Mouse (Mus musculus) neural tube, embryonic 12.5 days (tissue): Measurements from ENCODE around the gene Tmod3. TPM values are rescaled to one million over a fixed set of nuclear protein-coding genes. Genes with fewer than 3 reads are reported as not detected.

Experiments
- ATAC-seq: fragments of 200-750 bp; cut with Nextera tagmentation; 2 replicates; pipeline ENCODE4 v1.8.0; 2017; ENCODE audit warnings: low read depth, mild to moderate bottlenecking, moderate TSS enrichment, moderate library complexity; ENCODE audit not compliant: low FRiP score
- H3K27ac ChIP-seq: fragments of 300-500 bp; sonication (generic); 2 replicates; pipeline ENCODE4 v1.5.1; 2016
- H3K27me3 ChIP-seq: fragments of 300-500 bp; sonication (generic); replicated peaks from 2 replicates; pipeline ENCODE4 v1.6.1; 2016; ENCODE audit warnings: mild to moderate bottlenecking
- H3K36me3 ChIP-seq: fragments of 300-500 bp; sonication (generic); 2 replicates; pipeline ENCODE4 v1.6.1; 2016; ENCODE audit warnings: mild to moderate bottlenecking
- H3K4me1 ChIP-seq: fragments of 300-500 bp; sonication (generic); 2 replicates; pipeline ENCODE4 v1.6.1; 2016
- H3K4me2 ChIP-seq: fragments of 300-500 bp; sonication (generic); replicated peaks from 2 replicates; pipeline ENCODE4 v1.6.1; 2016; ENCODE audit warnings: mild to moderate bottlenecking
- H3K4me3 ChIP-seq: fragments of 300-500 bp; sonication (generic); 2 replicates; pipeline ENCODE4 v1.5.1; 2016
- H3K9ac ChIP-seq: fragments of 300-500 bp; sonication (generic); 2 replicates; pipeline ENCODE4 v1.6.1; 2016; ENCODE audit warnings: mild to moderate bottlenecking
- H3K9me3 ChIP-seq: fragments of 300-500 bp; sonication (generic); 2 replicates; pipeline ENCODE4 v1.6.1; 2016; ENCODE audit warnings: mild to moderate bottlenecking
- WGBS: fragments of 180-500 bp; shearing (Covaris S2); methylation state at CpG from one replicate; pipeline ENCODE4 v1.1.7; 2016; 5-methylcytosine and 5-hydroxymethylcytosine counted together
- polyA plus RNA-seq: library from polyadenylated mRNA; unstranded; fragments of >200 nt; fragmentation: Nextera tagmentation; extraction: Ambion mirVana; gene quantifications from 2 replicates; pipeline ENCODE4 v1.2.1, GENCODE M21; 2016

Tmod3 gene
- 93.5 and 99.9 TPM in 2 replicates for polyA plus RNA-seq

DNA sequence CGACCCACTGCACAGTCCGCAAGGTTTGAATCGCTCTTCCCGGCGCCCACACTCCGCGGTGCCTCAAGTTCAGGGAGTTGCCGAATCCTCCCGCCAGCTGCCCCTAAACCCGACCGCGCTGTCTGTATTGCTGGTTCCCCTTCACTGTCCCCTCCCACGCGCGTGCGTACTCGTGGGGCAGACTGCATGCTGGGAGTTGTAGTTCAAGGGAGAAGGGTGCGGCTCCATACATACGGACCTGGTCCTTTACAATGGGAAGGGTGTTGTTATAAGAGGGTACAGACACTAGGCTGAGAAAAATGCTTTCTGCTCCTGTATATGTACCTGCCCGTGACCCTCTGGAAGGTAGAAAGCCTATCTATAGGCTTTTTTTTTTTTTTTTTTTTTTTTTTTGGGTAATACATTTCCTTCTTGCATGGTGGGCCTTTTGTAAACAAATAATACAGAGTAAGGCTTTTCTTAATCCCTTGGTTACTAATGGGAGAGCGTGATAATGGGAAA, at the start of gene Tmod3:
Gene Tmod3, minus strand, starts transcription at position 146 of the 501 bp plus-strand sequence.
- H3K4me1 ChIP-seq, result peaks cover 11% of the 10 kb centered on the region
- peak within 1 kb of the TSS; percentile 83 for H3K9ac ChIP-seq
- H3K4me3 ChIP-seq, result peak within 1 kb of the TSS; percentile 83
- H3K36me3 ChIP-seq, result no peaks in the 10 kb centered on the region
- WGBS, result 3% methylated on average over 21 of the region's 21 CpGs
- peak within 1 kb of the TSS; percentile 85 for H3K4me2 ChIP-seq
- H3K27ac ChIP-seq, result peak within 1 kb of the TSS; percentile 60
- ATAC-seq, result peak; percentile 98
- H3K27me3 ChIP-seq, result no peaks in the 10 kb centered on the region
- H3K9me3 ChIP-seq, result no peaks in the 10 kb centered on the region

DNA sequence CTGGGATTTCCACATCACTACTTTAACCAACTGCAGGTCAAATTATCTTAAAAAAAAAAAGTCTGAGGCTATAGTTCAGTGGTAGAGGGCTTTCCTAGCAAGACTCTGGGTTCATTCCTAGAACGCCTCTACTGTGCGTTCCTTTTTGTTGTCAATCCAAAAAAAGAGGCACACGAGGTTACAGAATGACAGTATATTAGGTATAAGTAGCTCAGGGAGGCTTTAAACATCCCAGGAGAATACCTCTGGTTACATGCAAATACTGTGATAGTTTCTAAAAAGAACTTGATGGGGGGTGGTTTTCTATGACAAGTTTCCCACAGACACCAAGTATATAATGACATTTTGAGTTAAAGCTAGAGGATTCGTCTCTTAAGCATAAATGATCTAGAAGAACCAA, 48.0 kb upstream of the Tmod3 start:
- WGBS, result 93% methylated on average over 4 of the region's 4 CpGs
- ATAC-seq, result no peak
- Histone ChIP-seq H3K27me3 (no peaks in the 10 kb centered on the region), H3K4me3 (no peak overlapping the region), H3K4me2 (no peak overlapping the region), H3K4me1 (no peaks in the 10 kb centered on the region), H3K27ac (no peak overlapping the region), H3K36me3 (peaks cover 7% of the 10 kb centered on the region), H3K9ac (no peak overlapping the region), H3K9me3 (0 out of 2 replicates have a peak, but pooled peaks cover 7% of the 10 kb centered on the region)

DNA sequence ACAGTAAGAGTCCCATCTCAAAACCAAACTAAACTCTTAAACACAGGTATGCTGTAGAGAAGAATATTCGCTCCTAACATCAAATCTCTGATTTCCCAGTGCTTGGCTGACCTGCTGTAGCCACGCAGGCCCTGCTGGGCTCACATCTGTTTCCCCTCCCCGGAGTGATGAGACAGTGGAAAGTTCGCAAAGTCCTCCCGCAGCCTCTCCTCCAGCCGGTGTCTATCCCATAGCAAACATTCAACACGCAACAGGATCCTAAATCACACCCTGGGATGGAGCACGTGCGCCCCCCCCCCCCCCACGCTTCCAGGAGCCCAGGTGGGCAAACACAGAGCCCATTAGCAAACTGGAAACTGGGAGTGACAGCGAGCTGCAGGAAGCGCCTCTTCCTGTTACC, 42.1 kb upstream of the Tmod3 start:
- Histone ChIP-seq H3K27me3 (no peaks in the 10 kb centered on the region), H3K4me2 (no peak overlapping the region), H3K9me3 (0 out of 2 replicates have a peak, but pooled peaks cover 7% of the 10 kb centered on the region), H3K4me1 (peaks cover 13% of the 10 kb centered on the region), H3K36me3 (peaks cover 12% of the 10 kb centered on the region), H3K9ac (no peak overlapping the region), H3K4me3 (no peak overlapping the region), H3K27ac (no peak overlapping the region)
- WGBS, result 56% methylated on average over 12 of the region's 12 CpGs
- no peak for ATAC-seq

GRCm38 (mm10) chr9:75600166-75600934, 40.9 kb upstream of the Tmod3 start:
- ATAC-seq, result no peak
- Histone ChIP-seq H3K27ac (no peak overlapping the region), H3K4me2 (no peak overlapping the region), H3K4me3 (no peak overlapping the region), H3K36me3 (peaks cover 17% of the 10 kb centered on the region), H3K9ac (no peak overlapping the region), H3K27me3 (no peaks in the 10 kb centered on the region), H3K4me1 (peaks cover 13% of the 10 kb centered on the region), H3K9me3 (0 out of 2 replicates have a peak, but pooled peaks cover 7% of the 10 kb centered on the region)
- WGBS, result 75% methylated on average over 7 of the region's 7 CpGs

DNA sequence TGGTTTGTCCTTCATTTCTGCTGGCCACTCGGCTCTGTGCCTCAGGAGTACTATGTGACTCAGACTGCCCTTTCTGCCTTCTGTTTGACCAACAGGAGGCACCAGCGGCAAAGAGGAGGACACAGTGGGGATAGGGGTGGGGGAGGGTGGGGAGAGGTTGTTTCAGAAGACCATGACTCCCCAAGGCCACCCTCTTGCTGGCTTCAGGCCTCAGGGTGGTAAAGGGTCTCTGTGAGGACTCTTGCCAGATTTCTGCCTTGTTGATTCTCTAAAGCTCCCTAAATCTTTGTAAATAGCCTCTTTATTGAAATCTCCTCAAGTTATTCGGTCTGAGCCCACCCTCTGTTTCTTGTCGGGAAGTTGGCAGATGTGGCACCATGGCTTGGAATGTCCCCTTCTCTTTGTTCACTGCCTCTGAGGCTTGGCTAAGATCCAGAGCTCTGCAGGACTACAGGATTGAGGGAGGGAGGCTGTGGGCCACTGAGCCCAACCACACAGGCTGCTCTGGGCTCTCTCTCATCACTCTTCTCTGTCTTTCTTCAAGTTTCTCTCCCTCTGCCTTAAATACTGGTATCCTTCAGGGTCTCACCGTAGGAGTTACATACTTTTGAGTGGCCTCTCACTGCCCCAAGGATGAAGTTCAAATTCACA, 39.9 kb upstream of the Tmod3 start:
- Histone ChIP-seq H3K4me2 (0 out of 2 replicates have a peak overlapping the region, but pooled peaks have one; percentile 14), H3K9me3 (0 out of 2 replicates have a peak, but pooled peaks cover 2% of the 10 kb centered on the region), H3K4me3 (no peak overlapping the region), H3K27me3 (no peaks in the 10 kb centered on the region), H3K36me3 (peaks cover 20% of the 10 kb centered on the region), H3K4me1 (peaks cover 13% of the 10 kb centered on the region), H3K27ac (no peak overlapping the region), H3K9ac (no peak overlapping the region)
- peak; percentile 95 for ATAC-seq
- WGBS, result 40% methylated on average over 5 of the region's 5 CpGs

DNA sequence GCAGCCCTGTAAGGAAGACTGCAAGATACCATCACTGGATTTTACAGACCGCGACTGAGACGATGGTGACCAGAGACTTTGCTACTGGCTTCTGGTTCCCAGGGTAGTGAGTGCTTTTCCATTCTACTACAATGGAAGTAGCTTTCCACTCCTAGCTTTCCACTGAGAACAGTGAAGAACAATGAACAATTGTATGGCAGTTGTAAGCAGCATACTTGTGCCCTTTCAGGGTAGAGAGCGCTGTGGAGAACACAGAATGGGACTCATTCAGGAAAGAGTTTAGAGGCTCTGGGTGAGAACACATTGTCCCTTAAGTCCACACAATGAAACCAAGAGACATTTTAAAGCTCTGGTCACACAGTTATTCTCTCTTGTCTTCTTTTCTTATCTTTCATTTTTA, 38.1 kb upstream of the Tmod3 start:
- no peak for ATAC-seq

DNA sequence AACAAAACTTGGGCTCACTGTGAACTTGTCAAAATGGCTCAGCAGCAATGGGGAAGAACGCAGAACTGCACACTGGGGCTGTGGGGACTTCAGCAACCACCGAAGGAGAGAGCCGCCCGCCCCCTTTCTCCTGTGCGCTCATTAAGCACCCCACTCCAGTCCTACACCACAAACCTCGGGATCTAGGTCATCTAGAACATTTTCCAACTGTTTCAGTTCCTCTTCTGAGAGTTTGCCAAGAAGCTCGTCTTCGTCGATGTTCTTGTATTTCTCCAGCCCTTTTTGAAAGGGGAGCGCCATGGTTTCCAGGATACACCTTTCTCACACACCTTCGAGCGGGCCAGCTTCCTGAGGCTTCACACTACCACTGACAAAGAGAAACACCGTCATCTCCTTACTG, 37.6 kb upstream of the Tmod3 start:
- Histone ChIP-seq H3K27ac (no peak overlapping the region), H3K4me3 (no peak overlapping the region), H3K9ac (no peak overlapping the region), H3K9me3 (no peaks in the 10 kb centered on the region), H3K36me3 (peaks cover 38% of the 10 kb centered on the region), H3K4me1 (peaks cover 13% of the 10 kb centered on the region), H3K27me3 (no peaks in the 10 kb centered on the region), H3K4me2 (no peak overlapping the region)
- no peak for ATAC-seq
- WGBS, result 93% methylated on average over 13 of the region's 13 CpGs

More for the DNA sequence above, 38.1 kb upstream of the Tmod3 start:
- Histone ChIP-seq H3K4me1 (peaks cover 13% of the 10 kb centered on the region), H3K27ac (no peak overlapping the region), H3K4me2 (no peak overlapping the region), H3K4me3 (no peak overlapping the region), H3K27me3 (no peaks in the 10 kb centered on the region), H3K9me3 (no peaks in the 10 kb centered on the region), H3K9ac (no peak overlapping the region), H3K36me3 (peaks cover 32% of the 10 kb centered on the region)
- 76% methylated on average over 4 of the region's 4 CpGs for WGBS

DNA sequence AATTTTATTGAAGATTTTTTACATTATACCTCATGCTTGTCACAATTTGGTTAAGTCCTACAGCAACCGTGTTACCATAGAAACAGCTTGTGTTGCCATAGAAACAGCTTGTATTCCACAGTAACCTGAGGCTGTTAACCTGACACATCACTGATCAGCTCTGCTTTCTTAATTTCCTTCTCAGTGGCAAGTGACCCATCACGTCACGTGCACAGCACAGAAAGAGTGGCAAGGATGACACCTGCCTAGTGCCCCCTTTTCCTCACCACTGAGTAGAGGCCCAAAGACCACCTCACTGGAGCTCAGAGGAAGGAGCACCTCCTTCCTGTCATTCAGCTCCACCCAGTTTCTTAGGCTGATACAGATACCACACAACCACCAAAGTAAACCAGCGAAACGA, 34.0 kb upstream of the Tmod3 start:
- Histone ChIP-seq H3K9ac (no peak overlapping the region), H3K9me3 (no peaks in the 10 kb centered on the region), H3K4me2 (no peak overlapping the region), H3K4me3 (no peak overlapping the region), H3K36me3 (peaks cover 62% of the 10 kb centered on the region), H3K4me1 (no peaks in the 10 kb centered on the region), H3K27ac (no peak overlapping the region), H3K27me3 (no peaks in the 10 kb centered on the region)
- WGBS, result 88% methylated on average over 5 of the region's 5 CpGs
- ATAC-seq, result no peak

DNA sequence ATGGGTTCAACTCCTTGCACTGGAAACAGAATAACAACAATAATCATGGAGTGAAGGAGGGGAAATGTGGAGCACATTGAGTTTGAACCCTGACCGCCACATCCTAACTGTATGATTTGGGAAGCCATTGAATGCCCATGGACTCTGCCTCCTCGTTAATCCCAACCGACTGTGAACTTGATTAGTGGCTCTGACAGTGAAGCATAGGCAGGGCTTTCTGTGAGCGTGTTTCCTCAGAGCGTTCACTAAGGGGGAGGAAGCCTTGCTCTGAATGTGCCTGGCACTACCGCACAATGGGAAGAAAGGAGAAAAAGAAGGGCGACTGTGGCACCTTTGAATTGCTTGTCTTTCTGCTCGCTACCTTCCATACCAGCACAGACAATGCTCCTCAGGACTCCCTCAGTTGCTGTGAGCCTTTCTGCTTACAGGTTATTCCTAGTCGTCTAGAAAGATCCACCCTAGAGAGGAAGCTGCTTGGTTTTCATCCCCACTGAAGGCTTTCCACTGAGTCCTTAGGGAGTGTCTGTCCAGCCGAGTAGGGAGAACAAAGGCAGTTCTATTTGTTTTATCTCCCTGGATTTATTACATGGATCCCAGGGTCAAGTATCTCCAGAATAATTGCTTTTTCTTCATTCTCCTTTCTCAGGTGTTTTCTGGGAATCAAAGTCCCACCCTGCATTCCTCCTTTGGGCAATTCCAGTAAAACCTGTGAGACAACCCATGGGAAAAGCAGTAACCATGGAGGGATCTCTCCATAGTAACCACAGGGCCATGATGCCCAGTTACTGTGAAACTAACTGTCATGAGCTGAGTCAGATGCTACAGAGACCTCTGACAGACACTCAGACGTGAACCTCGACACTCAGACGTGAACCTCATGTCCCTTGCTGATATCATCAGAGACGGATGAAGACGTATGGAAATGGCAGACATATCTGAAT, 30.7 kb upstream of the Tmod3 start:
- Histone ChIP-seq H3K4me1 (no peaks in the 10 kb centered on the region), H3K27me3 (no peaks in the 10 kb centered on the region), H3K9me3 (no peaks in the 10 kb centered on the region), H3K27ac (no peak overlapping the region), H3K36me3 (peaks cover 78% of the 10 kb centered on the region), H3K4me2 (no peak overlapping the region), H3K4me3 (no peak overlapping the region), H3K9ac (no peak overlapping the region)
- WGBS, result 79% methylated on average over 15 of the region's 15 CpGs
- no peak for ATAC-seq

DNA sequence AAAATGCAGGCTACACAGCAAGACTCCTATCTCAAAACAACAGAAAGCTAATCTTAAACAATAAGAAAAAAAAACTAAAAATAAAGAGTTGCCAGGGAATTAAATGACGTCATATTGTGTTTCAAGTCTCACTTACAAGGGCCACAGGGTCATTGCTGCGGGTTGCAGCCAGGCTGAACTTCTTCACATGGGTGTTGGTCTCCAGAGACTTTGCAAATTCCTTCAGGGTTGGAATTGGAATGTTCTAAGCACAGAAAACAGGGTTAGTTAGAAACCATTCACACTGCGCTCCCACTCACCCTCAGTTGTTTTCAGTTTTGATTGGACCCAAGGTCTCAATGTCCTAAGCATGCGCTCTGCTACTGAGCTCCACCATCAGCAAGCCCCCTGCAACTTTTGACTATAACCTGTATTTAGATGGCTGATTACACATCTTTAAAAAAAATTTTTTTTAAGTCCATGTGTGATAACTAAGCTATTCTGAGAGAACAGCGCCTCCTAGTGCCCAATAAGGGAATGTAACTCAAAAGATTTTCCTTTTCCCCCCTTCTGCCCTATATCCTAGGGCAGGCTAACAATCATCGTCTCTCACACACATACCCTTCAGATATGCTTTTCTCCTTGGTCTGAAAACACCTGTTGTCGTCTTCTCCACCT, 22.4 kb upstream of the Tmod3 start:
- WGBS, result 58% methylated on average over 7 of the region's 7 CpGs

GRCm38 (mm10) chr9:75579321-75579720, 19.9 kb upstream of the Tmod3 start:
- peaks cover 51% of the 10 kb centered on the region for H3K36me3 ChIP-seq

More for the DNA sequence above, 22.4 kb upstream of the Tmod3 start:
- ATAC-seq, result no peak
- Histone ChIP-seq H3K27me3 (no peaks in the 10 kb centered on the region), H3K4me1 (no peaks in the 10 kb centered on the region), H3K9me3 (no peaks in the 10 kb centered on the region), H3K27ac (no peak overlapping the region), H3K4me3 (no peak overlapping the region), H3K4me2 (no peak overlapping the region), H3K36me3 (peaks cover 50% of the 10 kb centered on the region), H3K9ac (no peak overlapping the region)

More at GRCm38 (mm10) chr9:75579321-75579720, 19.9 kb upstream of the Tmod3 start:
- Histone ChIP-seq H3K4me2 (no peak overlapping the region), H3K4me3 (no peak overlapping the region), H3K9me3 (no peaks in the 10 kb centered on the region), H3K27ac (no peak overlapping the region), H3K9ac (no peak overlapping the region), H3K27me3 (no peaks in the 10 kb centered on the region), H3K4me1 (no peaks in the 10 kb centered on the region)
- WGBS, result 92% methylated on average over 6 of the region's 6 CpGs
- ATAC-seq, result no peak
